8 mouse cellular contexts compared by ENCODE assay signal in genomic region chr5:122500141-122500540, GRCm38 (mm10). TPM values are rescaled to one million over a fixed set of nuclear protein-coding genes. Genes with fewer than 3 reads are reported as not detected.
DNase-seq lines count a peak whose midpoint lies in the region; ATAC-seq and TF ChIP-seq lines count a peak whose summit lies in the region.

No protein-coding gene starts in this region.

- 18% methylated on average over 4 of the region's 4 CpGs for WGBS in heart, embryonic 16.5 days
- WGBS in liver, embryonic 16.5 days (ENCODE audit: insufficient replicate concordance): 28% methylated on average over 4 of the region's 4 CpGs
- WGBS in lung, adult 2 months: 38% methylated on average over 4 of the region's 4 CpGs

- H3K9me3 ChIP-seq in G1E (replicated peaks): no peaks in the 10 kb centered on the region
- H3K9me3 ChIP-seq in heart, embryonic 16.5 days (replicated peaks; ENCODE audit: control insufficient read depth, low read length): no peaks in the 10 kb centered on the region
- H3K9me3 ChIP-seq in liver, embryonic 16.5 days (replicated peaks; ENCODE audit: control insufficient read depth, low read length): no peaks in the 10 kb centered on the region

- H3K4me3 ChIP-seq in gastrocnemius, adult 2 months: peak overlapping the region; percentile 89
- H3K4me3 ChIP-seq in G1E (ENCODE audit: low read depth, low read length): peak overlapping the region; percentile 59; the same call in 1 of the 2 replicates
- H3K4me3 ChIP-seq in heart, embryonic 16.5 days (ENCODE audit: low read length): peak overlapping the region; percentile 99
- peak overlapping the region; percentile 47 for H3K4me3 ChIP-seq in liver, embryonic 16.5 days (ENCODE audit: low read depth, low read length)
- H3K4me3 ChIP-seq in lung, adult 2 months (replicated peaks; ENCODE audit: extremely low read depth, low read depth, low read length): no peak overlapping the region

- TF ChIP-seq CTCF in gastrocnemius, adult 2 months (IDR thresholded peaks at IDR 0.05): no peak
- no peak for TF ChIP-seq CTCF in G1E (IDR thresholded peaks at IDR 0.05; ENCODE audit: low read depth, low read length)
- no peak for TF ChIP-seq CTCF in lung, adult 2 months (IDR thresholded peaks at IDR 0.05; ENCODE audit: insufficient read depth, low read length)

- no peak for ATAC-seq in G1E (ENCODE audit: extremely low read depth, insufficient number of reproducible peaks, low FRiP score, poor library complexity, severe bottlenecking)
- ATAC-seq in heart, embryonic 16.5 days (replicated peaks; ENCODE audit: extremely low read depth, insufficient read depth, low FRiP score): no peak
- no peak for ATAC-seq in liver, embryonic 16.5 days (ENCODE audit: low read depth)

- H3K9ac ChIP-seq in heart, embryonic 16.5 days (ENCODE audit: low read length): peak overlapping the region; percentile 100
- peak overlapping the region; percentile 34 for H3K9ac ChIP-seq in liver, embryonic 16.5 days (ENCODE audit: low read depth, low read length)

- H3K4me1 ChIP-seq in G1E (ENCODE audit: insufficient read depth, low read depth, low read length): peaks cover 45% of the 10 kb centered on the region
- H3K4me1 ChIP-seq in heart, embryonic 16.5 days (ENCODE audit: control insufficient read depth, insufficient read depth, low read length): peaks cover 27% of the 10 kb centered on the region
- peaks cover 16% of the 10 kb centered on the region for H3K4me1 ChIP-seq in liver, embryonic 16.5 days (ENCODE audit: control insufficient read depth, low read depth, low read length)
- H3K4me1 ChIP-seq in lung, adult 2 months (ENCODE audit: control insufficient read depth, insufficient read depth, low read length): peaks cover 12% of the 10 kb centered on the region

- peak overlapping the region; percentile 92; the same call in 1 of the 2 replicates for H3K27ac ChIP-seq in gastrocnemius, adult 2 months
- peak overlapping the region; percentile 83 for H3K27ac ChIP-seq in heart, embryonic 16.5 days (ENCODE audit: low read length)
- H3K27ac ChIP-seq in liver, embryonic 16.5 days (ENCODE audit: low read length): no peak overlapping the region

- peaks cover 11% of the 10 kb centered on the region for H3K27me3 ChIP-seq in G1E (ENCODE audit: insufficient read depth, low read length)
- no peaks in the 10 kb centered on the region for H3K27me3 ChIP-seq in heart, embryonic 16.5 days (ENCODE audit: control insufficient read depth, insufficient read depth, low read length)
- peaks cover 5% of the 10 kb centered on the region for H3K27me3 ChIP-seq in liver, embryonic 16.5 days (ENCODE audit: control insufficient read depth, insufficient read depth, low read depth, low read length)

- H3K36me3 ChIP-seq in G1E (replicated peaks): peaks cover 36% of the 10 kb centered on the region
- peaks cover 9% of the 10 kb centered on the region for H3K36me3 ChIP-seq in heart, embryonic 16.5 days (ENCODE audit: control insufficient read depth, insufficient read depth)
- H3K36me3 ChIP-seq in liver, embryonic 16.5 days (ENCODE audit: control insufficient read depth, insufficient read depth): peaks cover 13% of the 10 kb centered on the region

- peak overlapping the region; percentile 63 for H3K4me2 ChIP-seq in heart, embryonic 16.5 days (ENCODE audit: low read depth, low read length)
- peak overlapping the region; percentile 83 for H3K4me2 ChIP-seq in liver, embryonic 16.5 days (ENCODE audit: low read depth, low read length)

- intact Hi-C loops in gastrocnemius, adult 2 months (cut with DNase I): loop anchor here (5.0 kb wide), 1 partner anchor 112 kb away; the partner anchor contains the start of gene Ift81

- no peak for DNase-seq in gastrocnemius, adult 2 months
- no peak for DNase-seq in gastrocnemius, adult 18-20 months (ENCODE audit: low spot score)
- no peak for DNase-seq in G1E (ENCODE audit: low spot score)
- DNase-seq in thymus, postnatal 36 days: no peak
- DNase-seq in natural killer cell, adult 2 months (ENCODE audit: low spot score in 2 of 2): no peak
- no peak for DNase-seq in lung, adult 2 months

- TF ChIP-seq POLR2A in lung, adult 2 months (IDR thresholded peaks at IDR 0.05; ENCODE audit: borderline replicate concordance, extremely low read depth, low read depth, low read length): no peak

RNA-seq across cellular contexts. Expression of gene Atp2a2, which starts 1.9 kb away (rescaled TPM):
- total RNA-seq in gastrocnemius, adult 2 months (2021): 100 to 1,000 TPM; 387 to 963 TPM
- total RNA-seq in gastrocnemius, adult 18-20 months (2021): 100 to 1,000 TPM; 447 to 563 TPM
- total RNA-seq in G1E (2014; fragmentation: Nextera tagmentation) (61.6 and 74.4 TPM in 2 replicates), G1E (2017) (62.6 and 73.6 TPM in 2 replicates)
- polyA plus RNA-seq in G1E (2012): 39.8 and 47.5 TPM in 2 replicates
- 306 and 316 TPM in 2 replicates for polyA plus RNA-seq in heart, embryonic 16.5 days (2015; fragmentation: Nextera tagmentation; extraction: Ambion mirVana)
- polyA plus RNA-seq in liver, embryonic 16.5 days (2015; fragmentation: Nextera tagmentation; extraction: Ambion mirVana): 10.0 and 11.3 TPM in 2 replicates
- polyA plus RNA-seq in lung, adult 2 months (2012; rRNA removed): 90.8 and 126 TPM in 2 replicates
